Mouse (Mus musculus) neural tube, embryonic 14.5 days (tissue): ENCODE measurements around the gene Nln. TPM values are rescaled to one million over a fixed set of nuclear protein-coding genes. Genes with fewer than 3 reads are reported as not detected.

Experiments
- ATAC-seq: fragments of 200-750 bp; cut with Nextera tagmentation; 2 replicates; pipeline ENCODE4 v1.8.0; 2017; ENCODE audit warnings: low read depth, mild to moderate bottlenecking, moderate TSS enrichment, moderate library complexity
- H3K27ac ChIP-seq: fragments of 300-500 bp; sonication (generic); 2 replicates; pipeline ENCODE4 v1.5.1; 2014; ENCODE audit warnings: low read depth, mild to moderate bottlenecking, control low read depth, low read length, moderate library complexity, mixed read lengths
- H3K27me3 ChIP-seq: fragments of 300-500 bp; sonication (generic); 2 replicates; pipeline ENCODE4 v1.6.1; 2014; ENCODE audit warnings: low read length; ENCODE audit not compliant: control insufficient read depth, insufficient read depth
- H3K36me3 ChIP-seq: fragments of 300-500 bp; sonication (generic); 2 replicates; pipeline ENCODE4 v1.6.1; 2014; ENCODE audit warnings: low read length, mixed read lengths; ENCODE audit not compliant: control insufficient read depth, insufficient read depth
- H3K4me1 ChIP-seq: fragments of 300-500 bp; sonication (generic); 2 replicates; pipeline ENCODE4 v1.6.1; 2014; ENCODE audit warnings: low read length; ENCODE audit not compliant: control insufficient read depth, insufficient read depth
- H3K4me2 ChIP-seq: fragments of 300-500 bp; sonication (generic); 2 replicates; pipeline ENCODE4 v1.6.1; 2014; ENCODE audit warnings: mild to moderate bottlenecking, low read depth, low read length, control low read depth
- H3K4me3 ChIP-seq: fragments of 300-500 bp; sonication (generic); 2 replicates; pipeline ENCODE4 v1.5.1; 2014; ENCODE audit warnings: low read depth, low read length, control low read depth, mixed read lengths
- H3K9ac ChIP-seq: fragments of 300-500 bp; sonication (generic); replicated peaks from 2 replicates; pipeline ENCODE4 v1.6.1; 2014; ENCODE audit warnings: low read depth, mild to moderate bottlenecking, control low read depth, low read length, mixed read lengths
- H3K9me3 ChIP-seq: fragments of 300-500 bp; sonication (generic); 2 replicates; pipeline ENCODE4 v1.6.1; 2016; ENCODE audit warnings: low read length; ENCODE audit not compliant: control insufficient read depth
- WGBS: fragments of 180-500 bp; shearing (Covaris S2); extraction: QIAGEN DNeasy Blood & Tissue Kit; methylation state at CpG from one replicate; pipeline ENCODE4 v1.1.7; 2014; 5-methylcytosine and 5-hydroxymethylcytosine counted together
- polyA plus RNA-seq: library from polyadenylated mRNA; unstranded; fragments of >200 nt; fragmentation: Nextera tagmentation; extraction: Ambion mirVana; gene quantifications from 2 replicates; pipeline ENCODE4 v1.2.1, GENCODE M21; 2014

Gene Nln
- polyA plus RNA-seq, 1 experiment from 2014 or later = 71.6 TPM

GRCm38 (mm10) chr13:103994085-103994455 is 115.3 kb downstream of the Nln start:
- 85% methylated on average over 5 of the region's 5 CpGs for WGBS
- ATAC-seq = no peak

DNA sequence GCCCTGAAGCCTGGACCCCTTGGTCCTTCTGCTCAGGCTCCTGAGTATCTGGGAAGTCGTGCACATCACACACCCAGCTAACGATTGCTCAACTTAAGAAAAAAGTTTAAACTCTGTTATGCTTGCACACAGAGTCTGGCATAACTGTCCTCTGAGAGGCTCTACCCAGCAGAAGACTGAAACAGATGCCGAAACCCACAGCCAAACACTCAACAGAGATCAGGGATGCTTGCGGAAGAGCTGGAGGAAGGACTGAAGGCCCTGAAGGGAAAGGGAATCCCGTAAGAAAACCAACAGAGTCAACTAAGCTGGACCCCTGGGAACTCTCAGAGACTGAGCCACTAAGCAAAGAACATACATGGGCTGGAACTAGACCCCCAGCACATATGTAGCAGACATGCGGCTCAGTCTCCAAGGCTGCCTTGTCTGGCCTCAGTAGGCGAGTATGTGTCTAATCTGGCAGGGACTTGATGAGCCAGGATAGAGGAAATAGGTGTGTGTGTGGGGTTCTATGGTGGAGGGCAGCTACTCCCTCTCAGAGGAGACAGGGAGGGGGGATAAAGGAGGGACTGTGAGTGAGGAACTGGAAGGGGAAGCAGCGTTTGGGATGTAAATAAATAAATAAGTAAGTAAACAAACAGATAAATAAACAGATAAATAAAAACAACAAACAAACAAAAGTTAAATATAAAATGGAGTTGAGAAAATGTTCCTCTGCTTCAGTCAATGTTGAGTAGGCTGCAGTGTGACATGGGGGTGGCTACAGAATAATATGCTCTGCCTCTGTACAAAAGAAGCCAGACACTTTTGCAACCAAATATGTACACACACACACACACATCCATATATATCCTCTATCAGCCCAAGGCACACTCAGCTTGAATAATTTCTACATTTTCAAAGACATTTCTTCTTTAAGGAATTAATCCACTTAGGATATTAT is 116.0 kb downstream of the Nln start:
- Histone ChIP-seq H3K27me3 (no peaks in the 10 kb centered on the region), H3K4me1 (no peaks in the 10 kb centered on the region), H3K36me3 (no peaks in the 10 kb centered on the region), H3K4me2 (no peak overlapping the region), H3K9ac (no peak overlapping the region), H3K4me3 (no peak overlapping the region), H3K9me3 (no peaks in the 10 kb centered on the region), H3K27ac (no peak overlapping the region)
- ATAC-seq = no peak
- 87% methylated on average over 8 of the region's 8 CpGs for WGBS

More at GRCm38 (mm10) chr13:103994085-103994455, 115.3 kb downstream of the Nln start:
- Histone ChIP-seq H3K36me3 (no peaks in the 10 kb centered on the region), H3K27me3 (no peaks in the 10 kb centered on the region), H3K4me2 (no peak overlapping the region), H3K27ac (no peak overlapping the region), H3K9me3 (no peaks in the 10 kb centered on the region), H3K4me3 (no peak overlapping the region), H3K4me1 (no peaks in the 10 kb centered on the region), H3K9ac (no peak overlapping the region)

DNA sequence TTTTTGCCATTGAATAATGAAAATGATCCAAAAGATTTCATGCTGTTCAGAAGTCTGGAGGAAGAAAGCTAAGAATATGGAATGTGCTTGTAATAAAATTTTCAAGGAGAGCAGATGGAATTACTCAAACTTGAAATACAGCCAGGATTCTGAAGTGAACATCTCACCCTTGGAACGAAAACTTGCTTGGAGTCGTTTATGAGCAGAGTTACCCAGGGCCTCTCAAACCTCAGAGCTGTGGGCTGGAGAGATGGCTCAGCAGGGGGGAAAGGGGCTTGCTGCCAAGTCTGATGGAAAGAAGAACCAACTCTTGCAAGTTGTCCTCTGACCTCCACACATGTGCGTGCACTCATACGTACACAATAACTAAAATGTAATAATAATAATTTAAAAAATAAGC is 122.8 kb downstream of the Nln start:
- no peak for ATAC-seq
- Histone ChIP-seq H3K36me3 (no peaks in the 10 kb centered on the region), H3K9ac (no peak overlapping the region), H3K9me3 (0 out of 2 replicates have a peak, but pooled peaks cover 2% of the 10 kb centered on the region), H3K4me1 (no peaks in the 10 kb centered on the region), H3K27me3 (no peaks in the 10 kb centered on the region), H3K27ac (no peak overlapping the region), H3K4me2 (no peak overlapping the region), H3K4me3 (no peak overlapping the region)
- WGBS = 77% methylated on average over 4 of the region's 4 CpGs

DNA sequence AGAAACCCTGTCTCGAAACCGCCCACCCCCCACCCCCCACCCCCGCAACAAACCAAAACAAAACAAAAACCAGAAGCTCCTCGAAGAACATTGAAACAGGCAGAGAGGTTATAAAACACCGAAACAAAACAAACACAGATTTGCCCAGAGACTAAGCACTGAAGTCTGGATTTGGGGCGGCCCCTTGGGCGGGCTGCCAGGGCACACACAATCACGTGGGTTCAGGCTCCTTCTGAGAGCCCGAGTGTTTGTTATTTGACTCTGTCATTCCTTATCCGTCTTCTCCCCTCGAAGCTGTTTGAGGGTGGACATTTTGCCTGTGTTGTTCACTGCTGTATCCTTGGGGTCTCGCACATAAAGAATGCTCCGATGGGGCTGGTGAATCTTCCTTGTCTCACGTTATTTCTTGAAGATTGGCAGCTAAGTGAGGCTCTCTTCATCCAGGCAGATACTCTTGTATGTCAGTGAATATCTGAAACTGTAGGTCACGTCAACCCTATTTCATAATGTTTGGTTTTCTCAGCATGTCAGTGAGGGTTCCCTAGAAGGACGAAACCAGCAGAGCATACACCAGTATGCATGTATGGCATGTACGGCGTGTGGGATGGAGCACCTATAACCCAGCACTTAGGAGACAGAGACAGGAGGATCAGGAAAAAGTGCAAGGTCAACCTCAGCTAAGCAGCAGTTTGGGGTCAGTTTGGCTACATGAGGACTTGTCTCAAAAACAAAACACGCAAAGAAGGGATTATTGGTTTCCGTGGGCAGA is 123.7 kb downstream of the Nln start:
- H3K36me3 ChIP-seq = no peaks in the 10 kb centered on the region
- no peak overlapping the region for H3K27ac ChIP-seq
- no peaks in the 10 kb centered on the region for H3K27me3 ChIP-seq
- no peaks in the 10 kb centered on the region for H3K4me1 ChIP-seq
- H3K4me3 ChIP-seq = no peak overlapping the region
- 0 out of 2 replicates have a peak, but pooled peaks cover 3% of the 10 kb centered on the region for H3K9me3 ChIP-seq
- WGBS = 78% methylated on average over 20 of the region's 20 CpGs
- no peak for ATAC-seq
- H3K9ac ChIP-seq = no peak overlapping the region
- H3K4me2 ChIP-seq = no peak overlapping the region

DNA sequence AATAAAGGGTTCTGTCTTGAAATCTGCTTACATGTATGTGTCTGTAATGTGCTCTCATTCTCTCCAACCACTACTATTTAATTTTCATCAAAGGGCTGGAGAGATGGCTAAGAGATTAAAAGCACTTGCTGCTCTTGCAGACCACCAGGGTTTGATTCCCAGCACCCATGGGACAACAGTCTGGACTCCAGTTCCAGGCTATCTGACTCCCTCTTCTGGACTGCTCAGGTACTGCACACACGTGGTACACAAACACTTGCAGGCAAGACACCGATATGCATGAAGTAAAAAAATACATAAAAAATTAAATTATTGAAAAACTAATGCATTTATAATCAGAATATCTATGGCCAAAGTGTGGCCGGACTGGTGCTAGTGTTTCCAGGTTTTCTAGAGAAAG is 127.0 kb downstream of the Nln start:
- Histone ChIP-seq H3K9me3 (peaks cover 3% of the 10 kb centered on the region; the same call in 1 of the 2 replicates), H3K27me3 (no peaks in the 10 kb centered on the region), H3K4me1 (no peaks in the 10 kb centered on the region), H3K4me2 (no peak overlapping the region), H3K9ac (no peak overlapping the region), H3K4me3 (no peak overlapping the region), H3K27ac (no peak overlapping the region), H3K36me3 (no peaks in the 10 kb centered on the region)
- ATAC-seq = no peak
- WGBS = over 99% methylated on average over 3 of the region's 3 CpGs

DNA sequence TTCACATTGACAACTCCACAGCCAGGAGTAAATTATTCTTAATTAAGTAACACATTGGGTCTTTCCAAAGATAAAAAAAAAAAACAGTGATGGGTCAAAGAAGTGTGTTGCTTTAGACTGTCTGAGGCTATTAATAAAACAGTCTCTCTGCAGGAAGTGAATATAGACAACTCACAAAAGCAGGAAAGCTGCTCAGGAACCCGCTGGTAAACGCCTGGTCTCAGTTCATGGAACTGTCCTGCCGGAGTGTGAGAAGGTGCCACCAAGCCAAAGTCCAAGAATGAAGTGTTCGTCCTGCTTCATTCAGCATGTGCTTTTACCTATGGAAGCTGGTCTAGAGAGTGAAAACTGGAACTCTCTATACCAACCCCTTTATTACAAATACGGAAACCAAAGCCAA is 129.0 kb downstream of the Nln start:
- Histone ChIP-seq H3K9me3 (peaks cover 3% of the 10 kb centered on the region; the same call in 1 of the 2 replicates), H3K27me3 (no peaks in the 10 kb centered on the region), H3K36me3 (no peaks in the 10 kb centered on the region), H3K9ac (no peak overlapping the region), H3K4me1 (no peaks in the 10 kb centered on the region), H3K27ac (no peak overlapping the region), H3K4me3 (no peak overlapping the region), H3K4me2 (no peak overlapping the region)
- ATAC-seq = no peak
- 95% methylated on average over 5 of the region's 5 CpGs for WGBS

GRCm38 (mm10) chr13:103978286-103978866 is 131.0 kb downstream of the Nln start:
- Histone ChIP-seq H3K9ac (no peak overlapping the region), H3K9me3 (peaks cover 3% of the 10 kb centered on the region; the same call in 1 of the 2 replicates), H3K27me3 (no peaks in the 10 kb centered on the region), H3K4me1 (no peaks in the 10 kb centered on the region), H3K27ac (no peak overlapping the region), H3K4me2 (no peak overlapping the region), H3K36me3 (no peaks in the 10 kb centered on the region), H3K4me3 (no peak overlapping the region)
- WGBS = 56% methylated on average over 5 of the region's 5 CpGs
- no peak for ATAC-seq

DNA sequence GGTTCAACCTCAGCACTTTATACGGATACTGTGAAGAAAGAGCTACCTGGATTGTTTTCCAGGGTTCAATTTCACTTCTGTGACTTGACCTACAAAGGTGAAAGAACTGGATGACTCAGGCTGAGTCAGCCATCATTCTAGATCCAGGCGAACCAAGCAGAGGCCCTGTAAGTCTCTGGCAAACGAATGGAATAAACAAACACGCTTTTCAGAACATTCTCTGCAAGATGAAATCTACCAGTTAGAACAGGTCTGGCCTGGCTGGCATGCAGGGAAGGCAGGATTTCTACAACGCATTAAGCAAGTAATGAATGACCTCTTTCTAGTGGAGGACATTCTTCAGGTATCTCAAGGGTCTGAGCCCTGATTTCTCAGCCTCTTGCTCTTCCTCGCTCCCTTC is 131.6 kb downstream of the Nln start:
- Histone ChIP-seq H3K9ac (no peak overlapping the region), H3K9me3 (peaks cover 3% of the 10 kb centered on the region; the same call in 1 of the 2 replicates), H3K4me2 (no peak overlapping the region), H3K27ac (no peak overlapping the region), H3K4me3 (no peak overlapping the region), H3K36me3 (no peaks in the 10 kb centered on the region), H3K27me3 (no peaks in the 10 kb centered on the region), H3K4me1 (no peaks in the 10 kb centered on the region)
- 79% methylated on average over 6 of the region's 6 CpGs for WGBS
- ATAC-seq = no peak
